Mouse (Mus musculus) liver, postnatal 0 days (tissue): Measurements from ENCODE around the gene Vmn1r88. TPM values are rescaled to one million over a fixed set of nuclear protein-coding genes. Genes with fewer than 3 reads are reported as not detected.
"Not testable (repeated sequence)": the region's sequence is repeated elsewhere in the genome, so short reads cannot be mapped to it uniquely, and the experiment has no call there.

Experiments used
- ATAC-seq: fragments of 200-750 bp; cut with Nextera tagmentation; 2 replicates; pipeline ENCODE4 v1.8.0; 2017; ENCODE audit warnings: mild to moderate bottlenecking, moderate library complexity
- DNase-seq: peaks from one replicate; pipeline ENCODE4 v3.0.0-alpha.2; 2016
- H3K27ac ChIP-seq: fragments of 300-500 bp; sonication (generic); 2 replicates; pipeline ENCODE4 v1.5.1; 2014; ENCODE audit warnings: antibody characterized with exemption, moderate library complexity, mild to moderate bottlenecking, low read depth
- H3K27me3 ChIP-seq: fragments of 300-500 bp; sonication (generic); 2 replicates; pipeline ENCODE4 v1.6.1; 2014; ENCODE audit warnings: low read length, control low read depth, mixed read lengths; ENCODE audit not compliant: insufficient read depth
- H3K36me3 ChIP-seq: fragments of 300-500 bp; sonication (generic); replicated peaks from 2 replicates; pipeline ENCODE4 v1.6.1; 2014; ENCODE audit warnings: mild to moderate bottlenecking, control low read depth, low read length, moderate library complexity, mixed read lengths; ENCODE audit not compliant: insufficient read depth
- H3K4me1 ChIP-seq: fragments of 300-500 bp; sonication (generic); 2 replicates; pipeline ENCODE4 v1.6.1; 2014; ENCODE audit warnings: antibody characterized with exemption, mild to moderate bottlenecking, control low read depth; ENCODE audit not compliant: insufficient read depth
- H3K4me2 ChIP-seq: fragments of 300-500 bp; sonication (generic); 2 replicates; pipeline ENCODE4 v1.6.1; 2014; ENCODE audit warnings: low read depth, mild to moderate bottlenecking, low read length, moderate library complexity, mixed read lengths
- H3K4me3 ChIP-seq: fragments of 300-500 bp; sonication (generic); 2 replicates; pipeline ENCODE4 v1.5.1; 2014; ENCODE audit warnings: low read depth, low read length
- H3K9ac ChIP-seq: fragments of 300-500 bp; sonication (generic); replicated peaks from 2 replicates; pipeline ENCODE4 v1.6.1; 2014; ENCODE audit warnings: mild to moderate bottlenecking, moderate library complexity
- H3K9me3 ChIP-seq: fragments of 300-500 bp; sonication (generic); 2 replicates; pipeline ENCODE4 v1.6.1; 2016; ENCODE audit warnings: mild to moderate bottlenecking, control low read depth, low read length, mixed read lengths
- CTCF ChIP-seq: sonication (generic); IDR thresholded peaks from 2 replicates; pipeline ENCODE4 v1.5.1; 2016; ENCODE audit warnings: antibody characterized with exemption, low read depth
- EP300 ChIP-seq: IDR thresholded peaks from 2 replicates; pipeline ENCODE4 v1.6.1; 2016; ENCODE audit warnings: antibody characterized with exemption, low read depth, mild to moderate bottlenecking
- WGBS: fragments of 180-500 bp; shearing (Covaris S2); extraction: QIAGEN DNeasy Blood & Tissue Kit; methylation state at CpG from one replicate; pipeline ENCODE4 v1.1.7; 2014; ENCODE audit not compliant: insufficient replicate concordance; 5-methylcytosine and 5-hydroxymethylcytosine counted together
- polyA plus RNA-seq: library from polyadenylated mRNA; unstranded; fragments of >200 nt; fragmentation: Nextera tagmentation; extraction: Ambion mirVana; gene quantifications from 2 replicates; pipeline ENCODE4 v1.2.1, GENCODE M21; 2015

Vmn1r88 gene
- polyA plus RNA-seq, result 0.01 TPM in 1 of 2 replicates, not detected in the other

DNA sequence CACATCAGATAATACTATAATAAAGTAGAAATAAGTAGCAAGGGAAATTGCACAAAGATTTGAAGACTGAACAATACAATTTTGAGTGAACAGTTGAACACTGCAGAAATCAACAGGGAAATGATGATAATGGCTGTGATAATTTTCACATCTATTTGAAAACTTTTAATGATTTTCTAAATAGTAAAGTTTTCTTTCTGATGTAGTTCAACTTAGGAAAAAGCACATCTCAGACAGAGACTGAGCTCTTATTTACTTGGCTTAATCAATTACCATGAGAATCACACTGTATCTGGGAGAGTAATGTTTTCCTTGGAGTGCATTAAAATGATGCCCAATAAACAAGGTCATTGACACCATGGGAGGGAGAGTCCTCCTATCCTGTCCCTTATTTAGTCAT is at the start of gene Vmn1r88:
Gene Vmn1r88, plus strand, starts transcription at position 301 of the 400 bp plus-strand sequence.
- Histone ChIP-seq H3K9me3 (no peaks in the 10 kb centered on the region), H3K4me3 (no peak within 1 kb of the TSS), H3K9ac (no peak within 1 kb of the TSS), H3K4me2 (no peak within 1 kb of the TSS), H3K27me3 (no peaks in the 10 kb centered on the region), H3K36me3 (no peaks in the 10 kb centered on the region), H3K27ac (no peak within 1 kb of the TSS), H3K4me1 (no peaks in the 10 kb centered on the region)
- TF ChIP-seq CTCF, result no peak
- no peak for TF ChIP-seq EP300
- ATAC-seq (no peak), DNase-seq (no peak)

GRCm38 (mm10) chr7:13119817-13120216 is 39.6 kb upstream of the Vmn1r88 start, which contains the start of gene Vmn1r86:
Gene Vmn1r86 (minus strand): TSS chr7:13119917.
- Histone ChIP-seq H3K27me3 (no peaks in the 10 kb centered on the region), H3K9me3 (no peaks in the 10 kb centered on the region), H3K4me3 (no peak within 1 kb of the TSS), H3K27ac (no peak within 1 kb of the TSS), H3K4me2 (no peak within 1 kb of the TSS), H3K36me3 (no peaks in the 10 kb centered on the region), H3K9ac (no peak within 1 kb of the TSS), H3K4me1 (no peaks in the 10 kb centered on the region)
- TF ChIP-seq EP300 (no peak), CTCF (no peak)
- ATAC-seq (no peak), DNase-seq (no peak)

- not testable (repeated sequence) for H3K4me2 ChIP-seq, H3K27me3 ChIP-seq, H3K4me3 ChIP-seq, H3K36me3 ChIP-seq, DNase-seq, H3K27ac ChIP-seq, H3K4me1 ChIP-seq, H3K9me3 ChIP-seq, H3K9ac ChIP-seq
- ATAC-seq, result peak; percentile 79
- 2% methylated on average over 14 of the region's 34 CpGs for WGBS
Measured at GRCm38 (mm10) chr7:13123554-13124153, 35.7 kb upstream of the Vmn1r88 start.

GRCm38 (mm10) chr7:13131856-13132255 is 27.5 kb upstream of the Vmn1r88 start:
- DNase-seq, result no peak
- no peak overlapping the region for H3K27ac ChIP-seq
- no peak overlapping the region for H3K9ac ChIP-seq
- ATAC-seq, result no peak
- H3K36me3 ChIP-seq, result no peaks in the 10 kb centered on the region
- no peaks in the 10 kb centered on the region for H3K4me1 ChIP-seq
- H3K9me3 ChIP-seq, result no peaks in the 10 kb centered on the region
- 75% methylated on average over 2 of the region's 2 CpGs for WGBS
- no peak overlapping the region for H3K4me3 ChIP-seq
- no peak overlapping the region for H3K4me2 ChIP-seq
- TF ChIP-seq EP300, result no peak
- no peak for TF ChIP-seq CTCF
- H3K27me3 ChIP-seq, result no peaks in the 10 kb centered on the region

GRCm38 (mm10) chr7:13137340-13137739 is 22.0 kb upstream of the Vmn1r88 start:
- Histone ChIP-seq H3K36me3 (no peaks in the 10 kb centered on the region), H3K4me2 (no peak overlapping the region), H3K9ac (no peak overlapping the region), H3K27me3 (no peaks in the 10 kb centered on the region), H3K27ac (no peak overlapping the region), H3K4me1 (no peaks in the 10 kb centered on the region), H3K4me3 (no peak overlapping the region), H3K9me3 (no peaks in the 10 kb centered on the region)
- no peak for TF ChIP-seq CTCF
- TF ChIP-seq EP300, result no peak
- no peak for ATAC-seq
- DNase-seq, result no peak

GRCm38 (mm10) chr7:13140057-13140456 is 19.3 kb upstream of the Vmn1r88 start, which contains the start of gene Vmn1r87:
Gene Vmn1r87 (minus strand): TSS chr7:13140157.
- ATAC-seq (no peak), DNase-seq (no peak)
- TF ChIP-seq CTCF (no peak), EP300 (no peak)
- Histone ChIP-seq H3K27ac (no peak within 1 kb of the TSS), H3K4me1 (no peaks in the 10 kb centered on the region), H3K4me3 (no peak within 1 kb of the TSS), H3K36me3 (no peaks in the 10 kb centered on the region), H3K9me3 (no peaks in the 10 kb centered on the region), H3K9ac (no peak within 1 kb of the TSS), H3K4me2 (no peak within 1 kb of the TSS), H3K27me3 (no peaks in the 10 kb centered on the region)
- 81% methylated on average over 1 of the region's 1 CpGs for WGBS

- no peaks in the 10 kb centered on the region for H3K27me3 ChIP-seq
- DNase-seq (no peak), ATAC-seq (no peak)
- no peak within 1 kb of the TSS for H3K27ac ChIP-seq
- H3K4me3 ChIP-seq, result no peak within 1 kb of the TSS
- no peaks in the 10 kb centered on the region for H3K36me3 ChIP-seq
- H3K9me3 ChIP-seq, result no peaks in the 10 kb centered on the region
- H3K4me1 ChIP-seq, result no peaks in the 10 kb centered on the region
- no peak for TF ChIP-seq CTCF
- TF ChIP-seq EP300, result no peak
- H3K9ac ChIP-seq, result no peak within 1 kb of the TSS
- H3K4me2 ChIP-seq, result no peak within 1 kb of the TSS
Measured at GRCm38 (mm10) chr7:13212720-13213119, 53.4 kb downstream of the Vmn1r88 start, which contains the start of gene Vmn1r89. Gene Vmn1r89 (plus strand): TSS chr7:13213020.

Other genes starting within 250 kb of the Vmn1r88 start
- 556 and 564 TPM in 2 replicates for gene Rps5, start 237.3 kb upstream of the Vmn1r88 start, polyA plus RNA-seq
- gene Rnf225, start 232.2 kb upstream of the Vmn1r88 start, polyA plus RNA-seq, result 0.05 TPM in 2 replicates
- 1.5 and 1.9 TPM in 2 replicates for gene Zfp324, start 193.7 kb upstream of the Vmn1r88 start, polyA plus RNA-seq
- gene Zfp446, start 181.7 kb upstream of the Vmn1r88 start, polyA plus RNA-seq, result 1.6 and 1.8 TPM in 2 replicates
- gene Slc27a5, start 161.4 kb upstream of the Vmn1r88 start, polyA plus RNA-seq, result 103 and 122 TPM in 2 replicates
- gene Trim28, start 160.5 kb upstream of the Vmn1r88 start, polyA plus RNA-seq, result 56.0 and 59.1 TPM in 2 replicates
- 5.6 and 7.2 TPM in 2 replicates for gene Zbtb45, start 149.5 kb upstream of the Vmn1r88 start, polyA plus RNA-seq
- 132 TPM in 2 replicates for gene Chmp2a, start 124.8 kb upstream of the Vmn1r88 start, polyA plus RNA-seq
- 53.8 and 59.8 TPM in 2 replicates for gene Ube2m, start 121.3 kb upstream of the Vmn1r88 start, polyA plus RNA-seq
- gene Mzf1, start 104.8 kb upstream of the Vmn1r88 start, polyA plus RNA-seq, result 0.26 and 0.29 TPM in 2 replicates
- gene Vmn1r85, start 64.4 kb upstream of the Vmn1r88 start, polyA plus RNA-seq, result not detected in 2 replicates
- gene Vmn1r86, start 39.7 kb upstream of the Vmn1r88 start, polyA plus RNA-seq, result not detected in 2 replicates
- gene Vmn1r87, start 19.4 kb upstream of the Vmn1r88 start, polyA plus RNA-seq, result not detected in 2 replicates
- gene Vmn1r89, start 53.5 kb downstream of the Vmn1r88 start, polyA plus RNA-seq, result not detected in 2 replicates
- gene Lig1, start 117.7 kb downstream of the Vmn1r88 start, polyA plus RNA-seq, result 50.9 and 60.5 TPM in 2 replicates
- gene Zswim9, start 119.2 kb downstream of the Vmn1r88 start, polyA plus RNA-seq, result 1.5 and 1.7 TPM in 2 replicates
- gene Pla2g4c, start 165.1 kb downstream of the Vmn1r88 start, polyA plus RNA-seq, result 2.0 and 2.1 TPM in 2 replicates
- not detected in 2 replicates for gene Cabp5, start 238.6 kb downstream of the Vmn1r88 start, polyA plus RNA-seq